Mouse (Mus musculus) adrenal gland (tissue): ENCODE data around the gene Pkib.

Source experiments
- intact Hi-C: fragments of 180-260 bp; cut with DNase I; formaldehyde crosslinking; loops from one replicate; pipeline ENCODE4 v1.15.1; 2025

Pkib gene

GRCm38 (mm10) chr10:57731672-57732071 lies 99.9 kb downstream of the Pkib start:
- intact Hi-C loops: no loop called here

DNA sequence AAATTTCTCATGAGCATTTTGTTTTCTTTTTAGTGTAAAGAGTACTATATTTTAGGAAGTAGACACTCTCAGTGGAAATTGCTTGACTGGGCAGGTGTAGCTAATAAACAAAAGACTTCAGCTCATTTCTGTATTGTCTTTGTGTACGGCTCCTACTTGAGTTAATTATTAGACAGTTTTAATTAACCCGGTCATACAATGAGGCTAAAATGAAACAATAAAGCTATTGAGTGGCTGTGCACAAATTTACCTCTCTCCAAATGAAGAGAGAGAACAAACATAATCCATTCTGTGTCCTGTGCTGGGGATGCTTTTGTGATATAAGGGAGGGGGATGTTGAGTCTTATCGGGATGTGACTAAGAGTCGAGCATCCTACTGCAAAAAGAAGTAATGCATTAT lies 109.0 kb downstream of the Pkib start:
- intact Hi-C loops: loop anchor here (5.0 kb wide), 1 partner anchor 278 kb away; no protein-coding TSS in a partner anchor

GRCm38 (mm10) chr10:57741351-57741750 lies 109.6 kb downstream of the Pkib start:
- intact Hi-C loops: loop anchor here (5.0 kb wide), 1 partner anchor 279 kb away; no protein-coding TSS in a partner anchor

DNA sequence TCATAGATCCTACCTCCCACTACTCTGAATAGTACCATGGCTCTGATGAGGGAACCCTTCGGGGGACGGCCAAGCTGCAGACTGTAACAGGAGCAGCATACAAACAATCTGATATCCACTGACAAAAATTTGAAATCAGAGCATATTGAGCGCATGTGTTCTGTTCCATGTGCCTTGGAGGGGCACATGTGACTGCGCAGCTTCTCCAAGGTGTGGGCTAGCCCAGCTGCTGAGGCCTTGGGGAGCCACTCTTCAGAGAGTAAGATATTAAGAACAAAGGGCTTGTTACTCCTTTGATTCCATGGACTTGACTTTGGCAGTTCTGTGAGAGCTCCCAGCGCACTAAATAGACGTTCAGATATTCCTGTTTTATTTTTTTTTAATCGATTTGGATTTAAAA lies 111.3 kb downstream of the Pkib start:
- intact Hi-C loops: loop anchor here (1.0 to 5.0 kb wide), 3 partner anchors 54 to 281 kb away; no protein-coding TSS in a partner anchor

DNA sequence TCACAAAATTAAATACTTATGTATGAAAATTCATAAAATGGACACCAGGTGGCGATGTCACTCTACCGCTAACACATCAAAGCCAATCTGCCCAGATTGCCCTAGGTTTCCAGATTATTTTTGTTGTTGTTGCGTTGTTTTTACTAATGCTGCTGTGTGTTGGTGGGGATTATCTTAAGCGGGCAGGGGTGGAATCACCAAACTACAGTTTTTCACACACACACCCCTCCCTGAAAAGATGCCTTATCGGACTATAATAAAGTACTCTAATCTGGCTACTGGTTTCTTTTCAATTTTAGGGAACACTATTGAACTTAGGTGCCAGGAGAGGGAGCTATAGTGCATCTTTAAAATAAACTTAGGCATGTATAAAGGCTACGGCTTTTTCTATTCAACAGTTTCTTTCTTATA lies 111.8 kb downstream of the Pkib start:
- intact Hi-C loops: loop anchor here (1.0 to 5.0 kb wide), 3 partner anchors 53 to 281 kb away; no protein-coding TSS in a partner anchor

GRCm38 (mm10) chr10:57744128-57744765 lies 112.5 kb downstream of the Pkib start:
- intact Hi-C loops: loop anchor here (5.0 kb wide), 1 partner anchor 282 kb away; no protein-coding TSS in a partner anchor

- intact Hi-C loops: no loop called here
These were observed 113.7 kb downstream of the Pkib start for GRCm38 (mm10) chr10:57745452-57745851.

DNA sequence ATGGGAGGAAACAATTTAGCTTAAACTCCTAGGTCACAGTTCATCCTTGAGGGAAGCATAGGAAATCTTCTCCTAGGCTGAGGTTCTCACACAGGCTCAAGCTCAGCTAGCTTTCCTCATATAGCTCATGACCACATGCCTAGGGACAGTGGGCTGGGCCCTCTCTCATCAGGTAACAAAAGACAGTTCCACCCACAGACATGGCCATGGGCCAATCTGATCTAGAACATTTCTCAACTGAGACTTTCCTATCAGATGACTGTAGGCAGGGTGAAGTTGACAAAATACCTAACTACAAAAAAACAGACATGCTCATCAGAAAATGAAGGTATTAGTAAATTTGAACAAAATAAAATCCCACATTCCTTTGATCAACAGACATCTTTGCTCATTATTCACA lies 115.3 kb downstream of the Pkib start:
- intact Hi-C loops: no loop called here

GRCm38 (mm10) chr10:57753343-57753742 lies 121.6 kb downstream of the Pkib start:
- intact Hi-C loops: no loop called here

DNA sequence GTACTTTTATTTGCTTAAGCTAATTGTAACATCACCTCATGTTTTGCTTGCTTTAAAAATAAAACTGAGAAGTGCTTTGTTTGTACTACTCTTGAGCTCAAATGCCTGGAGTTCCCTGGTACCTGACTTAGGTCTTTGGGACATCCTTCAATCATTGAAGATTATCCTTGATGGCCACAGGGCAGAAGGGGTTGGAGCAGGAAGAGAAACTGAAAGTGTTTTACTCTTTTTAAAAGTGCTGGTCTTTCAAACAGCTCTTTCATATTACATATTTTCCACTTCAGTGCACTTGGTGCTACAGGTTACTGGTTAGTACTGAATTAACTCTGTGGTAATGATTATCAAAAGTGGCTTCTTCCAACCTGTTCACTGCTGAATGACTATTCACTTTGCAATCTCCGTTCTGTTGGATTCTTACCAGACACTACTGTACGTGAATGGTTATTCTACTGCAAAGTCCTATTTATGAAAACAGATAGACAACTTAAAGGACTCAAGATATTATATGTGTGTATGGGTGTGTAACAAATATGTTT lies 123.5 kb downstream of the Pkib start:
- intact Hi-C loops: no loop called here

GRCm38 (mm10) chr10:57758999-57759398 lies 127.2 kb downstream of the Pkib start:
- intact Hi-C loops: no loop called here

DNA sequence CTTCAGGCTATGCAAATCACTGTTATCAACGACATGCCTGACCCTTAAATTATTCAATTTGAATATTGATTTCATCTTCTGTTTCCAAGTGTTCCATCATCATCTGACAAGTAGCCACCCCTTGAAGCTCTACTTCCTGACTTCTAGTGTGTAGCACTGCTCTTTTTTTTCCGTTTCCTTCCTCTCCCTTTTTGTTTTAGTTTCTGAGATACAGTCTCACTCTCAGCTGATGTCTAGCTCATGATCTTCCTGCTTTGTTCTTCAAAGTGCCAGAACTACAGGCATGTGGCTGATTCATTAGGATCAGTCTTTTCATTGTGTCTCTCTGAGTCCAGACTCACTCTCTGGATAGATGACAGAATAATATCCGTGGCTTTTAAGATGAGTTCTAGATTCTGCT lies 128.9 kb downstream of the Pkib start:
- intact Hi-C loops: no loop called here

DNA sequence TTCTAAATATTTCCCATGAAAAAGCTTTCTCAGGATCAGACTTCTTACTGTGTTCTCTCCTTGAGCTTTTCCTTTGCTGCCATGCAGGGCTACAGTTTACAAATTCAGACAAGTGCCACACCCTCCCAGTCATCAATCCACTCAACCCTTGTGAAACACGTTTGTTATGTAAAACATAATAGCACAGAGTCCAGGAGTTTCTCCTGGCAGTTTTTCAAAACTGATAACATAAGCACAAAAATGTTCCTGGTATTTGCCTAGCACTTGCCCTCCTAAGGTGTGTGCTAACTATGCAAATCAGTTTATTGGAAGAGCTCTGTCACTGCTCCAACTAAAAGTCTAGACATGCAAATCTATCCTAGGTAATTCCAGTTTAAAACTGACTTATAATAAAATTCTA lies 131.3 kb downstream of the Pkib start:
- intact Hi-C loops: no loop called here

GRCm38 (mm10) chr10:57783289-57784130 lies 151.7 kb downstream of the Pkib start:
- intact Hi-C loops: no loop called here

- intact Hi-C loops: no loop called here
These were observed 152.5 kb downstream of the Pkib start for GRCm38 (mm10) chr10:57784131-57784875.

DNA sequence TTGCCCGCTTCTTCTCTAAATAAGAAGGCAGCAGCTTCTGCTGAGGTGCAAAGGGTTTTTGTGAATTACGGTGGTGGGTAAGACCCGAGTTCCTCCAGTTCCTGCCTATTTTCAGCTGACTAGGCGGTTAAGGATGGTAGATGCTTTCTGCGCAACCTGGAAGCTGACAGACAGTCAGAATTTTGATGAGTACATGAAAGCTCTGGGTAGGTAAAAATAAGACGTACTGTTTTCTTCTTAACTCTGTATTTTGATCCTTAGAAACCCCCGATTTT lies 153.0 kb downstream of the Pkib start, which contains the start of gene Fabp7:
Gene Fabp7 (plus strand): TSS at position 6 of the 275 bp plus-strand sequence.
- intact Hi-C loops: no loop called here

- intact Hi-C loops: no loop called here
These were observed 153.8 kb downstream of the Pkib start for GRCm38 (mm10) chr10:57785552-57785951.
